Mouse (Mus musculus) lung, postnatal 0 days (tissue): ENCODE results near the gene Lypd6b. TPM values are rescaled to one million over a fixed set of nuclear protein-coding genes. Genes with fewer than 3 reads are reported as not detected.
A peak's percentile ranks its signal among the peaks of the same experiment; 100 is the strongest.

ENCODE experiments used
- ATAC-seq: fragments of 200-750 bp; cut with Nextera tagmentation; 2 replicates; pipeline ENCODE4 v1.8.0; 2017; ENCODE audit warnings: moderate library complexity
- DNase-seq: peaks from one replicate; pipeline ENCODE4 v3.0.0-alpha.2; 2016; ENCODE audit warnings: low spot score
- H3K27ac ChIP-seq: fragments of 300-500 bp; sonication (generic); 2 replicates; pipeline ENCODE4 v1.5.1; 2014; ENCODE audit warnings: antibody characterized with exemption, mild to moderate bottlenecking, low read length, mixed read lengths
- H3K27me3 ChIP-seq: fragments of 300-500 bp; sonication (generic); replicated peaks from 2 replicates; pipeline ENCODE4 v1.6.1; 2014; ENCODE audit warnings: low read length, mixed read lengths; ENCODE audit not compliant: insufficient read depth
- H3K36me3 ChIP-seq: fragments of 300-500 bp; sonication (generic); 2 replicates; pipeline ENCODE4 v1.6.1; 2014; ENCODE audit warnings: low read length, mixed read lengths; ENCODE audit not compliant: insufficient read depth
- H3K4me1 ChIP-seq: fragments of 300-500 bp; sonication (generic); 2 replicates; pipeline ENCODE4 v1.6.1; 2014; ENCODE audit warnings: antibody characterized with exemption, low read depth, low read length, mixed read lengths; ENCODE audit not compliant: insufficient read depth
- H3K4me2 ChIP-seq: fragments of 300-500 bp; sonication (generic); replicated peaks from 2 replicates; pipeline ENCODE4 v1.6.1; 2014; ENCODE audit warnings: low read depth, mild to moderate bottlenecking, low read length, moderate library complexity, mixed read lengths
- H3K4me3 ChIP-seq: fragments of 300-500 bp; sonication (generic); 2 replicates; pipeline ENCODE4 v1.5.1; 2014; ENCODE audit warnings: low read depth, low read length
- H3K9ac ChIP-seq: fragments of 300-500 bp; sonication (generic); replicated peaks from 2 replicates; pipeline ENCODE4 v1.6.1; 2014; ENCODE audit warnings: low read depth, mild to moderate bottlenecking
- H3K9me3 ChIP-seq: fragments of 300-500 bp; sonication (generic); 2 replicates; pipeline ENCODE4 v1.6.1; 2016; ENCODE audit warnings: low read length, mixed read lengths
- CTCF ChIP-seq: IDR thresholded peaks from 2 replicates; pipeline ENCODE4 v1.5.1; 2016; ENCODE audit warnings: antibody characterized with exemption, mild to moderate bottlenecking
- EP300 ChIP-seq: IDR thresholded peaks from 2 replicates; pipeline ENCODE4 v1.6.1; 2016; ENCODE audit warnings: antibody characterized with exemption, mild to moderate bottlenecking, control low read depth
- WGBS: fragments of 180-500 bp; shearing (Covaris S2); extraction: QIAGEN DNeasy Blood & Tissue Kit; methylation state at CpG from one replicate; pipeline ENCODE4 v1.1.7; 2014; 5-methylcytosine and 5-hydroxymethylcytosine counted together
- polyA plus RNA-seq: library from polyadenylated mRNA; unstranded; fragments of >200 nt; fragmentation: Nextera tagmentation; extraction: Ambion mirVana; gene quantifications from 2 replicates; pipeline ENCODE4 v1.2.1, GENCODE M21; 2015

Lypd6b gene
- polyA plus RNA-seq, 1 experiment from 2014 or later, result 3.9 TPM

- no peak overlapping the region for H3K27ac ChIP-seq
- ATAC-seq (no peak), DNase-seq (no peak)
- WGBS, result 60% methylated on average over 11 of the region's 11 CpGs
- no peak overlapping the region for H3K4me3 ChIP-seq
- H3K36me3 ChIP-seq, result no peaks in the 10 kb centered on the region
- no peak overlapping the region for H3K9ac ChIP-seq
- H3K9me3 ChIP-seq, result no peaks in the 10 kb centered on the region
- no peaks in the 10 kb centered on the region for H3K27me3 ChIP-seq
- TF ChIP-seq EP300 (no peak), CTCF (no peak)
- no peaks in the 10 kb centered on the region for H3K4me1 ChIP-seq
- no peak overlapping the region for H3K4me2 ChIP-seq
Observed at GRCm38 (mm10) chr2:49749730-49750576, 37.5 kb upstream of the Lypd6b start.

GRCm38 (mm10) chr2:49751544-49752210 lies 35.8 kb upstream of the Lypd6b start:
- H3K27ac ChIP-seq, result no peak overlapping the region
- no peak overlapping the region for H3K9ac ChIP-seq
- WGBS, result 83% methylated on average over 10 of the region's 10 CpGs
- no peaks in the 10 kb centered on the region for H3K9me3 ChIP-seq
- no peaks in the 10 kb centered on the region for H3K27me3 ChIP-seq
- no peaks in the 10 kb centered on the region for H3K36me3 ChIP-seq
- H3K4me1 ChIP-seq, result no peaks in the 10 kb centered on the region
- H3K4me2 ChIP-seq, result no peak overlapping the region
- no peak overlapping the region for H3K4me3 ChIP-seq
- TF ChIP-seq CTCF, result no peak
- TF ChIP-seq EP300, result no peak
- ATAC-seq, result no peak
- DNase-seq, result no peak

GRCm38 (mm10) chr2:49752211-49752607 lies 35.3 kb upstream of the Lypd6b start:
- 67% methylated on average over 8 of the region's 8 CpGs for WGBS
- no peaks in the 10 kb centered on the region for H3K27me3 ChIP-seq
- ATAC-seq, result no peak
- no peak for TF ChIP-seq CTCF
- TF ChIP-seq EP300, result no peak
- no peak overlapping the region for H3K4me2 ChIP-seq
- H3K4me1 ChIP-seq, result no peaks in the 10 kb centered on the region
- no peak overlapping the region for H3K9ac ChIP-seq
- H3K27ac ChIP-seq, result no peak overlapping the region
- DNase-seq, result no peak
- no peaks in the 10 kb centered on the region for H3K36me3 ChIP-seq
- no peak overlapping the region for H3K4me3 ChIP-seq
- no peaks in the 10 kb centered on the region for H3K9me3 ChIP-seq

GRCm38 (mm10) chr2:49753062-49753461 lies 34.4 kb upstream of the Lypd6b start:
- no peak overlapping the region for H3K27ac ChIP-seq
- DNase-seq (no peak), ATAC-seq (no peak)
- no peak overlapping the region for H3K4me3 ChIP-seq
- H3K36me3 ChIP-seq, result no peaks in the 10 kb centered on the region
- H3K27me3 ChIP-seq, result no peaks in the 10 kb centered on the region
- no peaks in the 10 kb centered on the region for H3K9me3 ChIP-seq
- no peak overlapping the region for H3K4me2 ChIP-seq
- 88% methylated on average over 3 of the region's 3 CpGs for WGBS
- TF ChIP-seq EP300 (no peak), CTCF (no peak)
- H3K9ac ChIP-seq, result no peak overlapping the region
- H3K4me1 ChIP-seq, result no peaks in the 10 kb centered on the region

- H3K4me2 ChIP-seq, result no peak overlapping the region
- no peak overlapping the region for H3K27ac ChIP-seq
- TF ChIP-seq EP300, result no peak
- no peak for TF ChIP-seq CTCF
- H3K4me1 ChIP-seq, result no peaks in the 10 kb centered on the region
- WGBS, result 44% methylated on average over 2 of the region's 2 CpGs
- H3K9ac ChIP-seq, result no peak overlapping the region
- H3K9me3 ChIP-seq, result no peaks in the 10 kb centered on the region
- no peak for DNase-seq
- no peak overlapping the region for H3K4me3 ChIP-seq
- H3K27me3 ChIP-seq, result no peaks in the 10 kb centered on the region
- H3K36me3 ChIP-seq, result no peaks in the 10 kb centered on the region
- ATAC-seq, result no peak
Observed at GRCm38 (mm10) chr2:49755054-49755453, 32.4 kb upstream of the Lypd6b start.

- Histone ChIP-seq H3K36me3 (no peaks in the 10 kb centered on the region), H3K4me2 (no peak overlapping the region), H3K27ac (no peak overlapping the region), H3K9me3 (no peaks in the 10 kb centered on the region), H3K9ac (no peak overlapping the region), H3K4me1 (no peaks in the 10 kb centered on the region), H3K4me3 (no peak overlapping the region), H3K27me3 (no peaks in the 10 kb centered on the region)
- ATAC-seq, result no peak; the same call in 1 of the 2 replicates
- TF ChIP-seq CTCF (no peak), EP300 (no peak)
- DNase-seq, result peak; percentile 40
- 65% methylated on average over 7 of the region's 7 CpGs for WGBS
Observed at GRCm38 (mm10) chr2:49757616-49758015, 29.9 kb upstream of the Lypd6b start.
